ENCODE assay signal across 18 mouse cellular contexts in the genomic region with DNA sequence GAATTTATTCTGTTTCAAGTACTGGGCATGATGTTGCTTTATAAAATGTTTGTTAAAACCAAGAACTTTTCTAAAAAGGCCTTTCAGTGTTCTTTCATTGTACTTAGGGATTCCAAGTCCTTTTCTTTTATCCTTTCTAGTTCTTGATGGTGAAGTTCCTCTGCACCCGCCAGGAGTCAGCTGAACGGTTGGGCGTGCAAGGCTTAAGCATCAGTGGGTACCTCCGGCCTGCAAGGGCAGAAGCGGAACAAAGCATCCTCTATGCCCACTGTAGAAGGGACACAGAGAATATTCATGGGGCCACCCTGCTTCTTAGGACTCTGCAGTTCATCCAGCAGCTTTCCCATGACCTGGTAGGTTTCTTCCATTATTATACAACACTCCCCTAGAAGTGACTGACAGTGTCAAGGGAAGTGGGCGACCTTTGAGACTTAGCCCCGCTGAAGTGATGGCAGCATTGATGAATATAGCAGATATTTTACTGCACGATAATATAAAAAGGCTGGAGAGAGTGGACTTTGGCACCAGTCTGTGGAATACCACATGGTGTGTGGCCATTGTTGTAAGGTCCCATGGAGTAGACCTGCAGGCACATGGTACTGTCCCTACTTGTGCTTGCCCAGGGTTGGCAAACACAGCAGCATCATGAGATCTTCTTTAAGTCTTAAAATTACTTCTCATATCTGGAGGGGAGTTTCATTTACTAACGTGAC. TPM values are rescaled to one million over a fixed set of nuclear protein-coding genes. Genes with fewer than 3 reads are reported as not detected.
A peak's percentile ranks its signal among the peaks of the same experiment; 100 is the strongest.
DNase-seq lines count a peak whose midpoint lies in the region; ATAC-seq and TF ChIP-seq lines count a peak whose summit lies in the region.
"Had no signal": no experiment of that assay in that cellular context is flagged by ENCODE, and none has a peak within 500 bp of the region (broad histone marks: within the 10 kb centered on the region; RNA-seq: fewer than 3 reads in every experiment).

No protein-coding gene starts in this region.

- H3K27me3 ChIP-seq in forebrain, embryonic 14.5 days (replicated peaks; ENCODE audit: control insufficient read depth, insufficient read depth, low read length): no peaks in the 10 kb centered on the region
- no peaks in the 10 kb centered on the region for H3K27me3 ChIP-seq in forebrain, embryonic 12.5 days
- no peaks in the 10 kb centered on the region for H3K27me3 ChIP-seq in hindbrain, postnatal 0 days (ENCODE audit: insufficient read depth, low read length)
- H3K27me3 ChIP-seq in hindbrain, embryonic 11.5 days (ENCODE audit: control insufficient read depth, insufficient read depth, low read length): no peaks in the 10 kb centered on the region
- H3K27me3 ChIP-seq in midbrain, postnatal 0 days (ENCODE audit: insufficient read depth, low read length): no peaks in the 10 kb centered on the region
- H3K27me3 ChIP-seq: liver, embryonic 13.5 days had no signal

- H3K4me2 ChIP-seq in forebrain, embryonic 14.5 days (ENCODE audit: low read length): no peak overlapping the region
- H3K4me2 ChIP-seq in forebrain, embryonic 12.5 days: no peak overlapping the region
- H3K4me2 ChIP-seq in hindbrain, postnatal 0 days (ENCODE audit: low read depth, low read length): no peak overlapping the region
- H3K4me2 ChIP-seq in hindbrain, embryonic 11.5 days (replicated peaks; ENCODE audit: low read depth, low read length): no peak overlapping the region
- H3K4me2 ChIP-seq in midbrain, postnatal 0 days (ENCODE audit: low read depth, low read length, poor library complexity, severe bottlenecking): no peak overlapping the region
- H3K4me2 ChIP-seq: liver, embryonic 13.5 days had no signal

- no peak overlapping the region for H3K4me3 ChIP-seq in forebrain, embryonic 14.5 days (ENCODE audit: low read depth, low read length)
- no peak overlapping the region for H3K4me3 ChIP-seq in forebrain, embryonic 12.5 days (replicated peaks)
- H3K4me3 ChIP-seq in hindbrain, postnatal 0 days (ENCODE audit: low read length): no peak overlapping the region
- H3K4me3 ChIP-seq in hindbrain, embryonic 11.5 days (ENCODE audit: low read depth, low read length): no peak overlapping the region
- H3K4me3 ChIP-seq in midbrain, postnatal 0 days (ENCODE audit: low read depth, low read length): no peak overlapping the region
- H3K4me3 ChIP-seq: embryonic facial prominence, embryonic 10.5 days; gastrocnemius, adult 2 months; heart, embryonic 10.5 days; liver, embryonic 13.5 days had no signal

- no peak overlapping the region for H3K27ac ChIP-seq in forebrain, embryonic 14.5 days (ENCODE audit: low read depth, low read length)
- no peak overlapping the region for H3K27ac ChIP-seq in forebrain, embryonic 12.5 days
- peak overlapping the region; percentile 48; the same call in 1 of the 2 replicates for H3K27ac ChIP-seq in hindbrain, postnatal 0 days
- H3K27ac ChIP-seq in hindbrain, embryonic 11.5 days (ENCODE audit: low read depth, low read length): no peak overlapping the region
- H3K27ac ChIP-seq in midbrain, postnatal 0 days (ENCODE audit: low read depth, low read length): no peak overlapping the region
- H3K27ac ChIP-seq: embryonic facial prominence, embryonic 10.5 days; gastrocnemius, adult 2 months; heart, embryonic 10.5 days; liver, embryonic 13.5 days had no signal

- no peaks in the 10 kb centered on the region for H3K4me1 ChIP-seq in forebrain, embryonic 14.5 days (ENCODE audit: control insufficient read depth, insufficient read depth, low read length)
- H3K4me1 ChIP-seq in forebrain, embryonic 12.5 days: no peaks in the 10 kb centered on the region
- no peaks in the 10 kb centered on the region for H3K4me1 ChIP-seq in hindbrain, postnatal 0 days (ENCODE audit: insufficient read depth, low read length)
- H3K4me1 ChIP-seq in hindbrain, embryonic 11.5 days (replicated peaks; ENCODE audit: control insufficient read depth, insufficient read depth, low read length): no peaks in the 10 kb centered on the region
- H3K4me1 ChIP-seq in midbrain, postnatal 0 days (ENCODE audit: insufficient read depth, low read length): no peaks in the 10 kb centered on the region
- H3K4me1 ChIP-seq: embryonic facial prominence, embryonic 10.5 days; liver, embryonic 13.5 days had no signal

- peaks cover 71% of the 10 kb centered on the region for H3K36me3 ChIP-seq in forebrain, embryonic 14.5 days (ENCODE audit: control insufficient read depth, insufficient read depth, low read length)
- H3K36me3 ChIP-seq in forebrain, embryonic 12.5 days (replicated peaks): peaks cover 62% of the 10 kb centered on the region
- peaks cover 55% of the 10 kb centered on the region for H3K36me3 ChIP-seq in hindbrain, postnatal 0 days (ENCODE audit: insufficient read depth, low read length)
- no peaks in the 10 kb centered on the region for H3K36me3 ChIP-seq in hindbrain, embryonic 11.5 days (ENCODE audit: control insufficient read depth, insufficient read depth, low read length)
- H3K36me3 ChIP-seq in midbrain, postnatal 0 days (ENCODE audit: insufficient read depth, low read length): peaks cover 64% of the 10 kb centered on the region

- peak; percentile 0 for DNase-seq in forebrain, embryonic 14.5 days (ENCODE audit: low spot score)
- DNase-seq in hindbrain, postnatal 0 days (ENCODE audit: low spot score): peak; percentile 26
- no peak for DNase-seq in hindbrain, embryonic 11.5 days (ENCODE audit: low spot score)
- DNase-seq in right cerebral cortex, adult 18-20 months: peak; percentile 13
- no peak for DNase-seq in right cerebral cortex, postnatal 25 days
- DNase-seq in midbrain, postnatal 0 days (ENCODE audit: low spot score): peak; percentile 27
- DNase-seq: adrenal gland, postnatal 14 days; cerebellum, adult 9-10 months; gastrocnemius, adult 2 months; kidney, adult 2 months; kidney, postnatal 10 days; liver, embryonic 13.5 days; lung, adult 2 months; lung, postnatal 14 days had no signal

- 86% methylated on average over 9 of the region's 9 CpGs for WGBS in forebrain, embryonic 14.5 days
- 81% methylated on average over 9 of the region's 9 CpGs for WGBS in forebrain, embryonic 12.5 days
- WGBS in hindbrain, postnatal 0 days: 62% methylated on average over 9 of the region's 9 CpGs
- WGBS in hindbrain, embryonic 11.5 days: 83% methylated on average over 9 of the region's 9 CpGs
- 73% methylated on average over 9 of the region's 9 CpGs for WGBS in midbrain, postnatal 0 days

- no peak overlapping the region for H3K9ac ChIP-seq in forebrain, embryonic 14.5 days (ENCODE audit: low read length)
- no peak overlapping the region for H3K9ac ChIP-seq in forebrain, embryonic 12.5 days
- no peak overlapping the region for H3K9ac ChIP-seq in hindbrain, postnatal 0 days (replicated peaks; ENCODE audit: low read length)
- H3K9ac ChIP-seq in hindbrain, embryonic 11.5 days (ENCODE audit: low read depth, low read length): no peak overlapping the region
- H3K9ac ChIP-seq in midbrain, postnatal 0 days (replicated peaks; ENCODE audit: low read length, poor library complexity, severe bottlenecking): no peak overlapping the region
- H3K9ac ChIP-seq: liver, embryonic 13.5 days had no signal

- TF ChIP-seq CTCF in hindbrain, postnatal 0 days (IDR thresholded peaks at IDR 0.05; ENCODE audit: low read depth): no peak
- no peak for TF ChIP-seq CTCF in midbrain, postnatal 0 days (IDR thresholded peaks at IDR 0.05)

- no peaks in the 10 kb centered on the region for H3K9me3 ChIP-seq in forebrain, embryonic 14.5 days (replicated peaks; ENCODE audit: control insufficient read depth, low read length)
- H3K9me3 ChIP-seq in forebrain, embryonic 12.5 days: no peaks in the 10 kb centered on the region
- no peaks in the 10 kb centered on the region for H3K9me3 ChIP-seq in hindbrain, postnatal 0 days (ENCODE audit: low read length)
- no peaks in the 10 kb centered on the region for H3K9me3 ChIP-seq in hindbrain, embryonic 11.5 days (ENCODE audit: control insufficient read depth, low read length)
- no peaks in the 10 kb centered on the region for H3K9me3 ChIP-seq in midbrain, postnatal 0 days (ENCODE audit: low read length)
- H3K9me3 ChIP-seq: embryonic facial prominence, embryonic 10.5 days; heart, embryonic 10.5 days; liver, embryonic 13.5 days had no signal

- ATAC-seq in forebrain, embryonic 14.5 days: no peak
- no peak for ATAC-seq in forebrain, embryonic 12.5 days (ENCODE audit: low FRiP score)
- ATAC-seq in hindbrain, postnatal 0 days: peak; percentile 83
- ATAC-seq in hindbrain, embryonic 11.5 days (ENCODE audit: low FRiP score): no peak
- peak; percentile 68; the same call in 1 of the 2 replicates for ATAC-seq in midbrain, postnatal 0 days (ENCODE audit: low FRiP score)
- ATAC-seq in inflammation-experienced regulatory T-cells, adult 6 months: no peak

RNA-seq across cellular contexts. Expression of a gene that starts 54.5 kb away (rescaled TPM):
- 9.9 and 12.9 TPM in 2 replicates for polyA plus RNA-seq in forebrain, embryonic 14.5 days (2014; fragmentation: Nextera tagmentation; extraction: Ambion mirVana)
- 11.3 and 12.1 TPM in 2 replicates for polyA plus RNA-seq in forebrain, embryonic 12.5 days (2016; fragmentation: Nextera tagmentation; extraction: Ambion mirVana)
- 37.1 and 43.2 TPM in 2 replicates for total RNA-seq in hindbrain, postnatal 0 days (2014; rRNA removed)
- 9.4 and 10.5 TPM in 2 replicates for polyA plus RNA-seq in hindbrain, postnatal 0 days (2015; fragmentation: Nextera tagmentation; extraction: Ambion mirVana)
- 8.0 and 14.0 TPM in 2 replicates for polyA plus RNA-seq in hindbrain, embryonic 11.5 days (2014; fragmentation: Nextera tagmentation; extraction: Ambion mirVana)
- 39.7 and 41.8 TPM in 2 replicates for total RNA-seq in midbrain, postnatal 0 days (2014; rRNA removed)
- 9.1 and 10.0 TPM in 2 replicates for polyA plus RNA-seq in midbrain, postnatal 0 days (2015; fragmentation: Nextera tagmentation; extraction: Ambion mirVana)
- polyA plus RNA-seq in inflammation-experienced regulatory T-cells, adult 6 months (2017; shearing (Covaris generic)): 10 to 100 TPM; 19.0 to 31.5 (median 26.8) TPM

RNA-seq across cellular contexts. Expression of a gene that starts 54.6 kb away (rescaled TPM):
- polyA plus RNA-seq in forebrain, embryonic 14.5 days (2014; fragmentation: Nextera tagmentation; extraction: Ambion mirVana): 4.4 and 4.5 TPM in 2 replicates
- polyA plus RNA-seq in forebrain, embryonic 12.5 days (2016; fragmentation: Nextera tagmentation; extraction: Ambion mirVana): 4.7 and 5.2 TPM in 2 replicates
- 10.9 and 11.8 TPM in 2 replicates for total RNA-seq in hindbrain, postnatal 0 days (2014; rRNA removed)
- 8.6 and 8.7 TPM in 2 replicates for polyA plus RNA-seq in hindbrain, postnatal 0 days (2015; fragmentation: Nextera tagmentation; extraction: Ambion mirVana)
- 3.4 and 4.5 TPM in 2 replicates for polyA plus RNA-seq in hindbrain, embryonic 11.5 days (2014; fragmentation: Nextera tagmentation; extraction: Ambion mirVana)
- 9.6 and 9.9 TPM in 2 replicates for total RNA-seq in midbrain, postnatal 0 days (2014; rRNA removed)
- 6.8 and 8.1 TPM in 2 replicates for polyA plus RNA-seq in midbrain, postnatal 0 days (2015; fragmentation: Nextera tagmentation; extraction: Ambion mirVana)
- 1 to 10 TPM; 6.1 to 9.3 (median 9.2) TPM for polyA plus RNA-seq in inflammation-experienced regulatory T-cells, adult 6 months (2017; shearing (Covaris generic))

Comparison
In these comparisons a context has a peak if more than half of its experiments do, and no peak if none do; other contexts are left out.
1. ATAC-seq: peak in hindbrain, postnatal 0 days (single experiment) and midbrain, postnatal 0 days (single experiment); none in forebrain, embryonic 14.5 days (single experiment), forebrain, embryonic 12.5 days (single experiment), hindbrain, embryonic 11.5 days (single experiment) and inflammation-experienced regulatory T-cells, adult 6 months (single experiment).
2. DNase-seq: peak in forebrain, embryonic 14.5 days (single experiment), hindbrain, postnatal 0 days (single experiment), right cerebral cortex, adult 18-20 months (single experiment) and midbrain, postnatal 0 days (single experiment); none in hindbrain, embryonic 11.5 days (single experiment) and right cerebral cortex, postnatal 25 days (single experiment).